Mouse (Mus musculus): ENCODE results near the gene Krtap2-4. TPM values are rescaled to one million over a fixed set of nuclear protein-coding genes. Genes with fewer than 3 reads are reported as not detected.
A peak's percentile ranks its signal among the peaks of the same experiment; 100 is the strongest.

Gene Krtap2-4
- total RNA-seq, 1 experiment from 2014 or later = not detected

- no peak for DNase-seq
Measured at GRCm38 (mm10) chr11:99581564-99581963, 33.1 kb downstream of the Krtap2-4 start.

GRCm38 (mm10) chr11:99581051-99581450 lies 33.6 kb downstream of the Krtap2-4 start:
- DNase-seq = no peak

- no peak for DNase-seq
Measured at GRCm38 (mm10) chr11:99580636-99581035, 34.0 kb downstream of the Krtap2-4 start, which contains the start of gene Krtap1-5. TSS of gene Krtap1-5 (minus strand) at chr11:99581016.

- peak; percentile 72 for DNase-seq
Measured at GRCm38 (mm10) chr11:99574106-99574505, 40.5 kb downstream of the Krtap2-4 start.

GRCm38 (mm10) chr11:99573164-99573563 lies 41.5 kb downstream of the Krtap2-4 start:
- no peak for DNase-seq

- DNase-seq = no peak
Measured at GRCm38 (mm10) chr11:99566530-99566929, 48.1 kb downstream of the Krtap2-4 start, which contains the start of gene Krtap3-1. TSS of gene Krtap3-1 (minus strand) at chr11:99566630.

Other genes with a start within 250 kb of the Krtap2-4 start
- not detected in 2 replicates for gene Krt28, start 239.9 kb downstream of the Krtap2-4 start, total RNA-seq (2021)
- gene Krt10, start 225.5 kb downstream of the Krtap2-4 start, total RNA-seq (2021) = 4.3 and 7.7 TPM in 2 replicates
- gene Krt12, start 192.6 kb downstream of the Krtap2-4 start, total RNA-seq (2021) = not detected in 2 replicates
- gene Krt20, start 176.7 kb downstream of the Krtap2-4 start, total RNA-seq (2021) = 0.15 TPM in 1 of 2 replicates, not detected in the other
- gene Krt23, start 121.7 kb downstream of the Krtap2-4 start, total RNA-seq (2021) = not detected in 2 replicates
- not detected in 2 replicates for gene Krt39, start 93.5 kb downstream of the Krtap2-4 start, total RNA-seq (2021)
- not detected in 2 replicates for gene Krt40, start 71.7 kb downstream of the Krtap2-4 start, total RNA-seq (2021)
- not detected in 2 replicates for gene Krtap3-3, start 64.0 kb downstream of the Krtap2-4 start, total RNA-seq (2021)
- gene Krtap3-2, start 58.0 kb downstream of the Krtap2-4 start, total RNA-seq (2021) = not detected in 2 replicates
- not detected in 2 replicates for gene Gm11939, start 55.4 kb downstream of the Krtap2-4 start, total RNA-seq (2021)
- not detected in 2 replicates for gene Krtap3-1, start 48.2 kb downstream of the Krtap2-4 start, total RNA-seq (2021)
- gene Krtap1-5, start 33.8 kb downstream of the Krtap2-4 start, total RNA-seq (2021) = not detected in 2 replicates
- gene Krtap1-4, start 31.2 kb downstream of the Krtap2-4 start, total RNA-seq (2021) = not detected in 2 replicates
- gene Krtap1-3, start 23.5 kb downstream of the Krtap2-4 start, total RNA-seq (2021) = not detected in 2 replicates
- not detected in 2 replicates for gene Krtap9-3, start 16.7 kb downstream of the Krtap2-4 start, total RNA-seq (2021)
- not detected in 2 replicates for gene Gm11938, start 11.5 kb downstream of the Krtap2-4 start, total RNA-seq (2021)
- not detected in 2 replicates for gene Gm11937, start 4.7 kb downstream of the Krtap2-4 start, total RNA-seq (2021)
- gene Gm11562, start 5.6 kb upstream of the Krtap2-4 start, total RNA-seq (2021) = not detected in 2 replicates
- gene Krtap4-1, start 13.4 kb upstream of the Krtap2-4 start, total RNA-seq (2021) = not detected in 2 replicates
- not detected in 2 replicates for gene Krtap4-2, start 20.2 kb upstream of the Krtap2-4 start, total RNA-seq (2021)
- not detected in 2 replicates for gene Krtap4-7, start 29.2 kb upstream of the Krtap2-4 start, total RNA-seq (2021)
- not detected in 2 replicates for gene Gm11555, start 35.4 kb upstream of the Krtap2-4 start, total RNA-seq (2021)
- gene Gm11563, start 44.1 kb upstream of the Krtap2-4 start, total RNA-seq (2021) = not detected in 2 replicates
- not detected in 2 replicates for gene Krtap4-6, start 51.1 kb upstream of the Krtap2-4 start, total RNA-seq (2021)
- not detected in 2 replicates for gene Gm14190, start 75.9 kb upstream of the Krtap2-4 start, total RNA-seq (2021)
- not detected in 2 replicates for gene Gm14180, start 119.4 kb upstream of the Krtap2-4 start, total RNA-seq (2021)
- gene Gm11595, start 158.1 kb upstream of the Krtap2-4 start, total RNA-seq (2021) = not detected in 2 replicates
- not detected in 2 replicates for gene Krtap4-8, start 165.9 kb upstream of the Krtap2-4 start, total RNA-seq (2021)
- gene Krtap4-9, start 170.4 kb upstream of the Krtap2-4 start, total RNA-seq (2021) = not detected in 2 replicates
- gene Gm11596, start 178.6 kb upstream of the Krtap2-4 start, total RNA-seq (2021) = not detected in 2 replicates
- gene Gm11569, start 184.1 kb upstream of the Krtap2-4 start, total RNA-seq (2021) = not detected in 2 replicates
- gene Gm11554, start 189.6 kb upstream of the Krtap2-4 start, total RNA-seq (2021) = not detected in 2 replicates
- not detected in 2 replicates for gene Krtap4-13, start 195.0 kb upstream of the Krtap2-4 start, total RNA-seq (2021)
- not detected in 2 replicates for gene Gm11564, start 200.8 kb upstream of the Krtap2-4 start, total RNA-seq (2021)
- gene 2300003K06Rik, start 223.2 kb upstream of the Krtap2-4 start, total RNA-seq (2021) = not detected in 2 replicates
- gene Krtap4-16, start 236.8 kb upstream of the Krtap2-4 start, total RNA-seq (2021) = not detected in 2 replicates
- not detected in 2 replicates for gene Gm11568, start 243.1 kb upstream of the Krtap2-4 start, total RNA-seq (2021)
- not detected in 2 replicates for gene Gm11559, start 249.6 kb upstream of the Krtap2-4 start, total RNA-seq (2021)